In the genomic region with DNA sequence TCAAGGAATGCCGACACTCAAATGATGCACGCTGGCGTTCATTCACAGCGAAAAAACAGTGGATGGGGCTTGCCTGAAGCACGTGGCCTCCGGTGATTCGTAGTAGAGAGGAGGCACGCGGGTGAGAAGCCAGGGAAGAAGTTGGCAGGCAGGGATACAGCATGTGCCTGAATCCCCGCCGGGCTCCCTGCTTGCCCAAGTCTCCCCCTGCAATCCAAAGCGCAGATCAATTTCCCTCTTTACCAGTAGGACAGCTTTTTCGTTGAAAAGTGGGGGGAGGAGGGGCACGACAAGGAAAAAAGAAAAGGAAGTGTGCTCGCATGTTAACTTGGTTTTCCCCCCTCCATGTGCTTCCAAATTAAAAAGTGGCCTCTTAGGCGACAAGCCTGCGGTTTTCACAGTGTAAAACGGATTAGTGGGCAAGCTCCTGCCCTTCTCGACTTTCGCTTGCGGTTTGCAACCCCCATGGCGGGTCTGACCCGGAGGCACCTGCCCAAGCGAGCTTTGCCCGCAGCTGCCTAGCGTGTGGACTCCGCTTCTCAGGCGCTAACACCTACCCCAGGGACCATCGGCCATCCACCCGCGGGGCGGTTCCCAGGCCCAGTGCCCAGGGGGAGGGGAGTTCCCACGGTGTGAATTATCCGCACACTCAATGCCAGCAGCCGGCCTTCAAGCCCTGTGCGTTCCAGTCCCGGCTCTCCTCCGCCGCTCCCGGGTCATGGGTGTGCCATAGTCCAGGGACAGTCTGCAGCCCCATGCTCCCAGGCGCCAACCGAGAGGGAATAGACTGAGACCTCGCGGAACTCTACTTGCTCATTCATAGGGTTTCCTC, we compare ENCODE assay signal across 8 mouse cellular contexts. TPM values are rescaled to one million over a fixed set of nuclear protein-coding genes. Genes with fewer than 3 reads are reported as not detected.
DNase-seq lines count a peak whose midpoint lies in the region; ATAC-seq and TF ChIP-seq lines count a peak whose summit lies in the region.

No protein-coding gene starts in this region.

- peaks cover 9% of the 10 kb centered on the region for H3K36me3 ChIP-seq in C2C12 (ENCODE audit: control insufficient read depth, insufficient read depth)
- H3K36me3 ChIP-seq in embryonic facial prominence, embryonic 13.5 days, result no peaks in the 10 kb centered on the region
- H3K36me3 ChIP-seq in heart, embryonic 13.5 days, result no peaks in the 10 kb centered on the region
- no peaks in the 10 kb centered on the region for H3K36me3 ChIP-seq in kidney, embryonic 16.5 days (ENCODE audit: insufficient read depth, low read length)
- no peaks in the 10 kb centered on the region for H3K36me3 ChIP-seq in macrophage (ENCODE audit: inconsistent target)

- no peaks in the 10 kb centered on the region for H3K9me3 ChIP-seq in embryonic facial prominence, embryonic 13.5 days
- no peaks in the 10 kb centered on the region for H3K9me3 ChIP-seq in heart, embryonic 13.5 days
- H3K9me3 ChIP-seq in kidney, embryonic 16.5 days (ENCODE audit: low read length), result no peaks in the 10 kb centered on the region

- peak; percentile 58 to 67 for DNase-seq in adrenal gland, adult 18-20 months (ENCODE audit: low spot score in 2 of 2)
- peak; percentile 33 for DNase-seq in right cerebral cortex, postnatal 14 days
- no peak for DNase-seq in adipocyte (ENCODE audit: low spot score)

- peak overlapping the region; percentile 93 for H3K9ac ChIP-seq in embryonic facial prominence, embryonic 13.5 days
- H3K9ac ChIP-seq in heart, embryonic 13.5 days, result peak overlapping the region; percentile 97
- peak overlapping the region; percentile 77 for H3K9ac ChIP-seq in kidney, embryonic 16.5 days (replicated peaks; ENCODE audit: low read length)

- H3K4me3 ChIP-seq in C2C12 (ENCODE audit: insufficient read depth, poor library complexity, severe bottlenecking) (no peak overlapping the region), macrophage (ENCODE audit: inconsistent target) (peak overlapping the region; percentile 58)
- H3K4me3 ChIP-seq in embryonic facial prominence, embryonic 13.5 days, result peak overlapping the region; percentile 68
- H3K4me3 ChIP-seq in heart, embryonic 13.5 days, result peak overlapping the region; percentile 83
- peak overlapping the region; percentile 61 for H3K4me3 ChIP-seq in kidney, embryonic 16.5 days (ENCODE audit: low read length)

- H3K79me3 ChIP-seq in C2C12 (ENCODE audit: low read depth), result peaks cover 4% of the 10 kb centered on the region

- H3K79me2 ChIP-seq in C2C12 (ENCODE audit: control insufficient read depth, insufficient read depth), result peaks cover 7% of the 10 kb centered on the region
- no peaks in the 10 kb centered on the region for H3K79me2 ChIP-seq in macrophage (ENCODE audit: inconsistent target)

- no peak for TF ChIP-seq CTCF in C2C12 (IDR thresholded peaks at IDR 0.05; ENCODE audit: control insufficient read depth, insufficient read depth, insufficient read length)

- ATAC-seq in embryonic facial prominence, embryonic 13.5 days (ENCODE audit: insufficient number of reproducible peaks, insufficient read depth, low FRiP score, low TSS enrichment, low read depth), result 0 out of 2 replicates have a peak, but pooled peaks have one; percentile 15
- ATAC-seq in heart, embryonic 13.5 days (ENCODE audit: extremely low read depth, insufficient number of reproducible peaks, low FRiP score, low TSS enrichment), result no peak
- peak; percentile 29; the same call in 1 of the 2 replicates for ATAC-seq in kidney, embryonic 16.5 days (ENCODE audit: low FRiP score, low TSS enrichment)

- under 1% methylated on average over 44 of the region's 44 CpGs for WGBS in embryonic facial prominence, embryonic 13.5 days
- under 1% methylated on average over 44 of the region's 44 CpGs for WGBS in heart, embryonic 13.5 days
- WGBS in kidney, embryonic 16.5 days, result under 1% methylated on average over 44 of the region's 44 CpGs
- WGBS in macrophage (ENCODE audit: missing documents), result 1% methylated on average over 44 of the region's 44 CpGs

- H3K27me3 ChIP-seq in C2C12 (ENCODE audit: control insufficient read depth, insufficient read depth, insufficient read length), result no peaks in the 10 kb centered on the region
- H3K27me3 ChIP-seq in embryonic facial prominence, embryonic 13.5 days, result peaks cover 12% of the 10 kb centered on the region; the same call in 1 of the 2 replicates
- H3K27me3 ChIP-seq in heart, embryonic 13.5 days (replicated peaks), result no peaks in the 10 kb centered on the region
- no peaks in the 10 kb centered on the region for H3K27me3 ChIP-seq in kidney, embryonic 16.5 days (ENCODE audit: insufficient read depth, low read length)

- peaks cover 23% of the 10 kb centered on the region for H3K4me1 ChIP-seq in embryonic facial prominence, embryonic 13.5 days
- H3K4me1 ChIP-seq in heart, embryonic 13.5 days, result peaks cover 27% of the 10 kb centered on the region
- peaks cover 25% of the 10 kb centered on the region for H3K4me1 ChIP-seq in kidney, embryonic 16.5 days (ENCODE audit: insufficient read depth, low read length)

- H3K4me2 ChIP-seq in embryonic facial prominence, embryonic 13.5 days, result peak overlapping the region; percentile 97
- H3K4me2 ChIP-seq in heart, embryonic 13.5 days, result peak overlapping the region; percentile 86
- peak overlapping the region; percentile 90 for H3K4me2 ChIP-seq in kidney, embryonic 16.5 days (replicated peaks; ENCODE audit: low read depth, low read length)

- H3K27ac ChIP-seq in embryonic facial prominence, embryonic 13.5 days, result peak overlapping the region; percentile 24; the same call in 1 of the 2 replicates
- H3K27ac ChIP-seq in heart, embryonic 13.5 days (replicated peaks), result peak overlapping the region; percentile 66
- H3K27ac ChIP-seq in kidney, embryonic 16.5 days (ENCODE audit: low read length), result peak overlapping the region; percentile 71
- no peak overlapping the region for H3K27ac ChIP-seq in macrophage

- H3ac ChIP-seq in C2C12 (ENCODE audit: control insufficient read depth, insufficient read length, low read depth), result no peak overlapping the region

TF ChIP-seq in C2C12, 6 proteins besides CTCF, POLR2A, EP300 and RAD21:
- TF ChIP-seq MYOD1 (IDR thresholded peaks at IDR 0.05; ENCODE audit: control insufficient read depth, insufficient read length, low read depth) (peak; percentile 44), CEBPB (IDR thresholded peaks at IDR 0.05; ENCODE audit: low read depth) (no peak), USF1 (IDR thresholded peaks at IDR 0.05; ENCODE audit: low read depth) (no peak), MAX (IDR thresholded peaks at IDR 0.05) (no peak)

RNA-seq across cellular contexts. Expression of a gene that starts 11.2 kb away (rescaled TPM):
- polyA plus RNA-seq in C2C12 (2012; fragmentation: generic; extraction: Trizol), result 3.9 TPM
- total RNA-seq in adrenal gland, adult 18-20 months (2021), result 1 to 10 TPM; 1.4 to 2.3 TPM
- 13.7 and 15.0 TPM in 2 replicates for polyA plus RNA-seq in embryonic facial prominence, embryonic 13.5 days (2015; fragmentation: Nextera tagmentation; extraction: Ambion mirVana)
- 11.3 and 12.0 TPM in 2 replicates for polyA plus RNA-seq in heart, embryonic 13.5 days (2015; fragmentation: Nextera tagmentation; extraction: Ambion mirVana)
- polyA plus RNA-seq in kidney, embryonic 16.5 days (2015; fragmentation: Nextera tagmentation; extraction: Ambion mirVana), result 14.1 and 16.2 TPM in 2 replicates
- total RNA-seq in macrophage (2018; cell fraction: chromatin; rRNA removed), result 1 to 10 TPM in 2 of 26 experiments, under 1 TPM in 2, not detected in 22; 0.23 to 1.8 (median 0.97) TPM
- total RNA-seq in macrophage (2018; cell fraction: cytosol; rRNA removed), result under 1 TPM in 12 of 26 experiments, not detected in 14; 0.03 to 0.15 (median 0.05) TPM
- total RNA-seq in macrophage (2018; cell fraction: nucleus; rRNA removed), result under 1 TPM in 5 of 26 experiments, not detected in 21; 0.12 to 0.34 (median 0.17) TPM
- polyA plus RNA-seq in macrophage (2018), result 0.09 to 0.53 TPM in 2 of 3 replicates, not detected in the other

RNA-seq across cellular contexts. Expression of a gene that starts 22.5 kb away (rescaled TPM):
- polyA plus RNA-seq in C2C12 (2012; fragmentation: generic; extraction: Trizol) (0.55 TPM), macrophage (2018) (not detected in 3 replicates)
- 1 to 10 TPM; 1.6 to 2.0 TPM for total RNA-seq in adrenal gland, adult 18-20 months (2021)
- polyA plus RNA-seq in embryonic facial prominence, embryonic 13.5 days (2015; fragmentation: Nextera tagmentation; extraction: Ambion mirVana), result 8.3 and 9.8 TPM in 2 replicates
- polyA plus RNA-seq in heart, embryonic 13.5 days (2015; fragmentation: Nextera tagmentation; extraction: Ambion mirVana), result 5.5 and 6.6 TPM in 2 replicates
- polyA plus RNA-seq in kidney, embryonic 16.5 days (2015; fragmentation: Nextera tagmentation; extraction: Ambion mirVana), result 8.8 and 9.2 TPM in 2 replicates
- 1 to 10 TPM in 2 of 26 experiments, under 1 TPM in 2, not detected in 22; 0.15 to 1.3 (median 0.61) TPM for total RNA-seq in macrophage (2018; cell fraction: chromatin; rRNA removed)
- total RNA-seq in macrophage (2018; cell fraction: cytosol; rRNA removed), result under 1 TPM in 5 of 26 experiments, not detected in 21; 0.04 to 0.26 (median 0.05) TPM
- under 1 TPM in 1 of 26 experiments, not detected in 25; 0.34 TPM for total RNA-seq in macrophage (2018; cell fraction: nucleus; rRNA removed)

RNA-seq across cellular contexts. Expression of a gene that starts 28.7 kb away (rescaled TPM):
- polyA plus RNA-seq in C2C12 (2012; fragmentation: generic; extraction: Trizol) (10.0 TPM), macrophage (2018) (14.8 to 17.0 TPM (median 16.7 TPM) in 3 replicates)
- 10 to 100 TPM; 41.4 to 44.8 TPM for total RNA-seq in adrenal gland, adult 18-20 months (2021)
- polyA plus RNA-seq in embryonic facial prominence, embryonic 13.5 days (2015; fragmentation: Nextera tagmentation; extraction: Ambion mirVana), result 67.2 and 73.6 TPM in 2 replicates
- 32.5 and 42.5 TPM in 2 replicates for polyA plus RNA-seq in heart, embryonic 13.5 days (2015; fragmentation: Nextera tagmentation; extraction: Ambion mirVana)
- 63.4 and 73.6 TPM in 2 replicates for polyA plus RNA-seq in kidney, embryonic 16.5 days (2015; fragmentation: Nextera tagmentation; extraction: Ambion mirVana)
- total RNA-seq in macrophage (2018; cell fraction: chromatin; rRNA removed), result 100 to 1,000 TPM in 22 of 26 experiments, 10 to 100 TPM in 4; 46.2 to 299 (median 188) TPM
- 10 to 100 TPM in 24 of 26 experiments, 1 to 10 TPM in 2; 4.9 to 29.0 (median 20.5) TPM for total RNA-seq in macrophage (2018; cell fraction: cytosol; rRNA removed)
- total RNA-seq in macrophage (2018; cell fraction: nucleus; rRNA removed), result 100 to 1,000 TPM in 9 of 26 experiments, 10 to 100 TPM in 17; 34.7 to 160 (median 79.6) TPM

RNA-seq across cellular contexts. Expression of a gene that starts 29.6 kb away (rescaled TPM):
- polyA plus RNA-seq in C2C12 (2012; fragmentation: generic; extraction: Trizol) (not detected), macrophage (2018) (not detected in 3 replicates)
- total RNA-seq in adrenal gland, adult 18-20 months (2021), result not detected
- polyA plus RNA-seq in embryonic facial prominence, embryonic 13.5 days (2015; fragmentation: Nextera tagmentation; extraction: Ambion mirVana), result not detected in 2 replicates
- not detected in 2 replicates for polyA plus RNA-seq in heart, embryonic 13.5 days (2015; fragmentation: Nextera tagmentation; extraction: Ambion mirVana)
- not detected in 2 replicates for polyA plus RNA-seq in kidney, embryonic 16.5 days (2015; fragmentation: Nextera tagmentation; extraction: Ambion mirVana)
- not detected for total RNA-seq in macrophage (2018; cell fraction: chromatin; rRNA removed)
- total RNA-seq in macrophage (2018; cell fraction: cytosol; rRNA removed), result not detected
- total RNA-seq in macrophage (2018; cell fraction: nucleus; rRNA removed), result not detected
